Mouse (Mus musculus) ES-Bruce4 (cell line): ENCODE data around the gene Ndufaf2.

Experiments
- CTCF ChIP-seq: IDR thresholded peaks from one replicate; pipeline ENCODE4 v1.8.1; 2011; ENCODE audit warnings: low read depth, low read length
- EP300 ChIP-seq: IDR thresholded peaks from 2 replicates; pipeline ENCODE4 v1.6.1; 2011; ENCODE audit warnings: low read depth, low read length; ENCODE audit not compliant: insufficient read depth
- POLR2A ChIP-seq: IDR thresholded peaks from one replicate; pipeline ENCODE4 v1.8.1; 2011; ENCODE audit warnings: low read length; ENCODE audit not compliant: insufficient read depth

GRCm38 (mm10) chr13:108064331-108064730, 94.1 kb downstream of the Ndufaf2 start:
- TF ChIP-seq CTCF (no peak), POLR2A (no peak), EP300 (no peak)
